Mouse (Mus musculus) Patski (cell line): ENCODE results near the gene Slc9a8. TPM values are rescaled to one million over a fixed set of nuclear protein-coding genes. Genes with fewer than 3 reads are reported as not detected.
"Not testable (repeated sequence)": the region's sequence is repeated elsewhere in the genome, so short reads cannot be mapped to it uniquely, and the experiment has no call there.

ENCODE experiments used
- ATAC-seq: fragments of 100-300 bp; one replicate; pipeline ENCODE4 v1.8.0; 2021
- CTCF ChIA-PET: fragments of 350-600 bp; sonication (Branson Sonifier 250); formaldehyde crosslinking; loops from one replicate; lab custom pipeline; 2022; ENCODE audit warnings: inconsistent platforms; lab: Charles Lee
- POLR2A ChIA-PET: fragments of 350-600 bp; sonication (Branson Sonifier 250); formaldehyde crosslinking; loops from one replicate; lab custom pipeline; 2022; ENCODE audit warnings: antibody characterized with exemption, inconsistent platforms; lab: Charles Lee
- DNase-seq: peaks from one replicate; pipeline ENCODE4 v3.0.0-alpha.2; 2011; ENCODE audit warnings: low read depth, low spot score
- H3K27me3 ChIP-seq: fragments of 371-371 bp; one replicate; pipeline ENCODE4 v1.5.1; 2021
- CTCF ChIP-seq: fragments of 100-300 bp; IDR thresholded peaks from one replicate; pipeline ENCODE4 v1.5.1; 2021
- in situ Hi-C: fragments of 300-500 bp; cut with MboI; formaldehyde crosslinking; loops from 3 replicates; pipeline ENCODE4 v1.11.1; 2018; ENCODE audit warnings: low pct_unique_long_range_greater_than_20kb, mixed read lengths
- polyA plus RNA-seq: library from polyadenylated mRNA; unstranded; gene quantifications from one replicate; pipeline ENCODE4 v1.2.3, GENCODE M21; 2021

Slc9a8 gene
- polyA plus RNA-seq, 1 experiment from 2014 or later = 23.6 TPM

- no peak for TF ChIP-seq CTCF
- H3K27me3 ChIP-seq = no peaks in the 10 kb centered on the region
- ChIA-PET POLR2A (interaction anchor here (0.6 to 1.2 kb wide), 2 partner anchors 12 to 39 kb away, joined by 4 read pairs; partner anchors contain the start of gene Slc9a8), CTCF (interaction anchor here (0.8 to 2.8 kb wide), 3 partner anchors 35 to 160 kb away, joined by 3 to 10 read pairs (median 6); no protein-coding TSS in a partner anchor)
- no peak for DNase-seq
- no peak for ATAC-seq
- in situ Hi-C loops = no loop called here
Observed at GRCm38 (mm10) chr2:167382389-167382788, 39.1 kb upstream of the Slc9a8 start.

DNA sequence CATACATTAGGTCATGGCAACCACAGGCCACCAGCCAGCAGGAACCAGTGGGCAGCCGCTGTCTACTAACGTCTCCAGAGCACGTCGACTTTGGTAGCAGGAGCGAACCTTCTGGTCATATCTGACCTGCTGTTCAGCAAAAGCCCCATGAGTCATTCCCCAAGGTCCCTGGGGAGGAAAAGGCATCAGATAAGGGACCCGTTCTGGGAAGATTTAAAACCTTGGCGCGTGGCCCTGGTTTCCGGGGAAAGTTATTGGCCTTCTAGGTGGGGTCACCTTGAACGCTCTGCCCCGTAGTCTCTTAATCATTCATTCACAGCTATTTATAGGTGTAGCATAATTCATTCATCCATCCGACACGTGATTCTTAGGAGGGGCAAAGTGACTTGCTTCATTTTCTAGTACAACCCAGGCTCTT lies 37.8 kb upstream of the Slc9a8 start:
- peak; percentile 94 for DNase-seq
- in situ Hi-C loops = no loop called here
- CTCF ChIA-PET = no interaction called here

GRCm38 (mm10) chr2:167386456-167386855 lies 35.1 kb upstream of the Slc9a8 start:
- in situ Hi-C loops = no loop called here
- ChIA-PET POLR2A (interaction anchor here (0.6 kb wide), 1 partner anchor 34 kb away, joined by 3 read pairs; no protein-coding TSS in a partner anchor), CTCF (no interaction called here)
- no peaks in the 10 kb centered on the region for H3K27me3 ChIP-seq
- TF ChIP-seq CTCF = no peak
- DNase-seq = no peak
- no peak for ATAC-seq

More for the DNA sequence above, 37.8 kb upstream of the Slc9a8 start:
- POLR2A ChIA-PET = interaction anchor here (0.7 kb wide), 1 partner anchor 67 kb away, joined by 4 read pairs; no protein-coding TSS in a partner anchor
- ATAC-seq = peak; percentile 48
- no peak for TF ChIP-seq CTCF
- no peaks in the 10 kb centered on the region for H3K27me3 ChIP-seq

- no peaks in the 10 kb centered on the region for H3K27me3 ChIP-seq
- POLR2A ChIA-PET = no interaction called here
- CTCF ChIA-PET = no interaction called here
- in situ Hi-C loops = no loop called here
- ATAC-seq (no peak), DNase-seq (peak; percentile 70)
- no peak for TF ChIP-seq CTCF
Observed at GRCm38 (mm10) chr2:167386998-167387397, 34.5 kb upstream of the Slc9a8 start.

GRCm38 (mm10) chr2:167394426-167394825 lies 27.1 kb upstream of the Slc9a8 start:
- no peak for ATAC-seq

DNA sequence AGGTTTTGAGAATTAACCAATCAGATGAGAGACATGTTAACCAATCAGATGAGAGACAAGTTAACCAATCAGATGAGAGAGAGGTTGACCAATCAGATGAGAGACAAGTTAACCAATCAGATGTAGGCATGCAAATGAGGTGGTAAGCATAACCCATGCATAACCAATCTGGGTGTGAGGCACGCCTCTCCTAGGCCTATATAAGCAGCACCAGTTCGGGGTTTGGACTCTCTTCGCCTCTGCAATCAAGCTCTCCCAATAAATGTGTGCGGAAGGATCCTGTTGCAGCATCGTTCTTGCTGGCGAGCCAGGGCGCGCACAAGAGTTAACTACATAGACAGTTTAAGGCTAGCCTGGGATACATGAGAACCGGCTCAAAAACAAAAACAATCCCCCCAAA lies 25.1 kb upstream of the Slc9a8 start:
- ATAC-seq, CTCF ChIA-PET, in situ Hi-C loops, DNase-seq, H3K27me3 ChIP-seq: not testable (repeated sequence)
- POLR2A ChIA-PET = interaction anchor here (0.7 kb wide), 1 partner anchor 43 kb away, joined by 3 read pairs; no protein-coding TSS in a partner anchor

More at GRCm38 (mm10) chr2:167394426-167394825, 27.1 kb upstream of the Slc9a8 start:
- POLR2A ChIA-PET = interaction anchor here (0.6 to 1.3 kb wide), 2 partner anchors 13 to 55 kb away, joined by 4 read pairs; no protein-coding TSS in a partner anchor
- TF ChIP-seq CTCF = no peak
- CTCF ChIA-PET = no interaction called here
- no peaks in the 10 kb centered on the region for H3K27me3 ChIP-seq
- in situ Hi-C loops = no loop called here
- no peak for DNase-seq

DNA sequence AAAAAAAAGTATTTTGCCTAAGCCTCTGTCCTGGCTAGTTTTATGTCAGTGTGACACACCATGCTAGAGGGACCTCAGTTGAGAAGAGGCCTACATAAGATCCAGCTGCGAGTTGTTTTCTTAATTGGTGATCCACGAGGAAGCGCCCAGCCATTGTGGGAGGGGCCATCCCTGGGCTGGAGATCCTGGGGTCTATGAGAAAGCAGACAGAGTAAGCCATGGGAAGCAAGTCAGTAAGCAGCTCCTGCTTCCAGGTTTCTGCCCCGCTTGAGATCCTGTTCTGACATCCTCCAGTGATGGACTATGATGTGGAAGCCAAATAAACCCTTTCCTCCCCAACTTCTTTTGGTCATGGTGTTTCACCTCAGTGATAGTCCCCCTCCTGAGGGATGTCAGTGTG lies 22.5 kb upstream of the Slc9a8 start:
- TF ChIP-seq CTCF = no peak
- no peak for DNase-seq
- in situ Hi-C loops = no loop called here
- ChIA-PET CTCF (interaction anchor here (1.1 kb wide), 1 partner anchor 20 kb away, joined by 3 read pairs; no protein-coding TSS in a partner anchor), POLR2A (no interaction called here)
- no peaks in the 10 kb centered on the region for H3K27me3 ChIP-seq
- no peak for ATAC-seq

- in situ Hi-C loops = no loop called here
- DNase-seq (no peak), ATAC-seq (no peak)
- no peak for TF ChIP-seq CTCF
- POLR2A ChIA-PET = no interaction called here
- CTCF ChIA-PET = interaction anchor here (1.1 kb wide), 1 partner anchor 20 kb away, joined by 3 read pairs; no protein-coding TSS in a partner anchor
- no peaks in the 10 kb centered on the region for H3K27me3 ChIP-seq
Observed at GRCm38 (mm10) chr2:167399646-167400045, 21.9 kb upstream of the Slc9a8 start.

GRCm38 (mm10) chr2:167403085-167403484 lies 18.4 kb upstream of the Slc9a8 start:
- in situ Hi-C loops = no loop called here
- ATAC-seq = no peak
- POLR2A ChIA-PET = no interaction called here
- TF ChIP-seq CTCF = no peak
- CTCF ChIA-PET = no interaction called here
- DNase-seq = no peak
- no peaks in the 10 kb centered on the region for H3K27me3 ChIP-seq

DNA sequence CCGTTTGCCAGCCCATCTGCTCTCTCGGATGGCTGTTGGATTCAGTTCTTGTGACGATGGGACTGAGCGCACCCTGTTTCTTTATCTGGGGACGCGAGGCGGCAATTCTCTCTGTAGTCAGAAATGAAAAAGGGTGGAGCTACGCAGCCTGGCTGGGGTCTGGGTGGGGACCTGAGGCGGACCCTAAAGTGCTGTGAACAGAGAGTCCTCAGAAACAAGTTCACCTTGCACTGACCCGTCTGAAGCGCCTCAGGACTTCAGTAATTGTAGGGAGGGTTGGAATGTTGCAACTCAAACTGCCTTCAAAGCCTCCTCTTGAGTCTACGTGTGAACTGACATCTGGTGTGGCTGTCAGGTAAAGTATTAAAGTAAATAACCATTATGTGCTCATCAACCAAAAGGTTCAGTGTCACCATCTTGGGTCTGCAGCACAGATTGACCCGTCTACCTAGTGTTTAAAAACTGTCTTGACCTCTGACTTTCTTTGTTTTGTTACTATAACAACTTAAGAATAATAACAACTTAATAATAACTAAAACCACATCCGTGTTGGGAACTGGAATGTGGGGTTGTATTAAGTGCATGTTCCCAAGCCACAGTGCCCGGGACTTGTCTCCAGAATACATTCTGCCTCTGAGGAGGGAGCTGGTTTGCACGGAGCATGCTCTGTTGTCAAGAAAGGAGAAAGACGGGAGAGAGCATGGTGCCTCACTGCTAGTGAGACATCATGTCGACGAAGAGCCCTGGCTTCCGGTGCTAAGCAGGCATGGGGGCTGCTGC lies 16.2 kb upstream of the Slc9a8 start:
- ChIA-PET POLR2A (no interaction called here), CTCF (no interaction called here)
- H3K27me3 ChIP-seq = no peaks in the 10 kb centered on the region
- in situ Hi-C loops = no loop called here
- no peak for TF ChIP-seq CTCF
- DNase-seq (no peak), ATAC-seq (no peak)
